Mouse (Mus musculus) forebrain, embryonic 14.5 days (tissue): ENCODE measurements around the gene Cpm. TPM values are rescaled to one million over a fixed set of nuclear protein-coding genes. Genes with fewer than 3 reads are reported as not detected.
A peak's percentile ranks its signal among the peaks of the same experiment; 100 is the strongest.

Source experiments
- ATAC-seq: fragments of 200-750 bp; cut with Nextera tagmentation; 2 replicates; pipeline ENCODE4 v1.8.0; 2017; ENCODE audit warnings: mild to moderate bottlenecking, moderate library complexity
- DNase-seq: peaks from one replicate; pipeline ENCODE4 v3.0.0-alpha.2; 2015; ENCODE audit warnings: low spot score
- H3K27ac ChIP-seq: fragments of 300-500 bp; sonication (generic); 2 replicates; pipeline ENCODE4 v1.5.1; 2014; ENCODE audit warnings: low read depth, mild to moderate bottlenecking, control low read depth, low read length, moderate library complexity
- H3K27me3 ChIP-seq: fragments of 300-500 bp; sonication (generic); replicated peaks from 2 replicates; pipeline ENCODE4 v1.6.1; 2014; ENCODE audit warnings: low read length, control low read depth, mixed read lengths; ENCODE audit not compliant: control insufficient read depth, insufficient read depth
- H3K36me3 ChIP-seq: fragments of 300-500 bp; sonication (generic); 2 replicates; pipeline ENCODE4 v1.6.1; 2014; ENCODE audit warnings: low read length, control low read depth; ENCODE audit not compliant: control insufficient read depth, insufficient read depth
- H3K4me1 ChIP-seq: fragments of 300-500 bp; sonication (generic); 2 replicates; pipeline ENCODE4 v1.6.1; 2014; ENCODE audit warnings: antibody characterized with exemption, low read length, control low read depth; ENCODE audit not compliant: control insufficient read depth, insufficient read depth
- H3K4me2 ChIP-seq: fragments of 300-500 bp; sonication (generic); 2 replicates; pipeline ENCODE4 v1.6.1; 2014; ENCODE audit warnings: mild to moderate bottlenecking, control low read depth, low read length
- H3K4me3 ChIP-seq: fragments of 300-500 bp; sonication (generic); 2 replicates; pipeline ENCODE4 v1.5.1; 2014; ENCODE audit warnings: low read depth, low read length, control low read depth
- H3K9ac ChIP-seq: fragments of 300-500 bp; sonication (generic); 2 replicates; pipeline ENCODE4 v1.6.1; 2014; ENCODE audit warnings: mild to moderate bottlenecking, low read length, control low read depth, moderate library complexity
- H3K9me3 ChIP-seq: fragments of 300-500 bp; sonication (generic); replicated peaks from 2 replicates; pipeline ENCODE4 v1.6.1; 2016; ENCODE audit warnings: low read length, control low read depth, mixed read lengths; ENCODE audit not compliant: control insufficient read depth
- WGBS: fragments of 180-500 bp; shearing (Covaris S2); extraction: QIAGEN DNeasy Blood & Tissue Kit; methylation state at CpG from one replicate; pipeline ENCODE4 v1.1.7; 2014; 5-methylcytosine and 5-hydroxymethylcytosine counted together
- polyA plus RNA-seq: library from polyadenylated mRNA; unstranded; fragments of >200 nt; fragmentation: Nextera tagmentation; extraction: Ambion mirVana; gene quantifications from 2 replicates; pipeline ENCODE4 v1.2.1, GENCODE M21; 2014

Gene Cpm
- polyA plus RNA-seq, 1 experiment from 2014 or later = 6.1 TPM

DNA sequence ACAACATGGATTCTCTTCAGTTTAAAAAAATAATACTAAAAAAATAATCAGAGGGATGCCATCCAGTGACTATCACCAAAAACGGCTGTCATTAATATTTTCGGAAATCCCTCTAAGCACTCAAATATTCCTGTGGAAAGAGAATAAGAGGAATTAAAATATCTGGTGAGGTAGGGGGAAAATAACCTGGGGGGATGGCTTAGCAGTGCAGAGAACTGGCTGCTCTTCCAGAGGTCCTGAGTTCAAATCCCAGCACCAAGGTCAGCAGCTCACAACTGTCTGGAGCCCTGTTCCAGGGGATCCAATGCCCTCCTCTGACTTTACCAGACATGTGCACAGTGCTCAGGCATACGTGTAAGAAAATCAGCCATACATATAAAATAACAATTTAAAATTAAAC is 37.1 kb downstream of the Cpm start:
- Histone ChIP-seq H3K27me3 (no peaks in the 10 kb centered on the region), H3K4me2 (no peak overlapping the region), H3K9me3 (no peaks in the 10 kb centered on the region), H3K4me1 (no peaks in the 10 kb centered on the region), H3K36me3 (no peaks in the 10 kb centered on the region), H3K27ac (no peak overlapping the region), H3K9ac (no peak overlapping the region), H3K4me3 (no peak overlapping the region)
- 86% methylated on average over 3 of the region's 3 CpGs for WGBS
- ATAC-seq (no peak), DNase-seq (no peak)

DNA sequence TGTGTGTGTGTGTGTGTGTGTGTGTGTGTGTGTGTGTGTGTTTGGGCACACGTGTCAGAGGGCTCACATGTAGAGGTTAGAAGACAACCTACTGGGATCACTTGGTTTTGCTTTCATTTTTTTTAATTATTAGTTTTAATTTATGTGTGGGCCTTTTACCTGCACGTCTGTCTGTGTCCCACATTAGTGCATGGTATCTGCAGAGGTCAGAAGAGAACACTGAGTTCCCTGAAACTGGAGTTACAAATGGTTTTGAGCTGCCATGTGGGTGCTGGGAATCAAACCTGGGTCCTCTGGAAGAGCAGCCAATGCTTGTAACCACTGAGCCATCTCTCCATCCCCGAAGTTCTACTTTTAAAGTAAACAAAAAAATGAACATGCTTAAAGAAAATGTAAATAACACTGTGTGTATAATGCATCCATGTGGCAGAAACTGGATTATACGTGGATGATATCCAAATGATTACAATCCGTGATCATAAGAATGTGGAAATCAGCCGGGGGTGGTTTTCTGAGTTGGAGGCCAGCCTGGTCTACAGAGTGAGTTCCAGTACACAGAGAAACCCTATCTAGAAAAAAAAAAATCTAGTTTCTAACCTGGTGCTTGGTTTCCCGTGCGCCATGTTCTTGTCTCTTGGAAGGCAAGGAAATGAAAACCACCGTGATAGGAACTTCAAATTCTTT is 37.8 kb downstream of the Cpm start:
- H3K9ac ChIP-seq = no peak overlapping the region
- H3K27ac ChIP-seq = no peak overlapping the region
- H3K27me3 ChIP-seq = no peaks in the 10 kb centered on the region
- WGBS = 89% methylated on average over 9 of the region's 9 CpGs
- H3K4me1 ChIP-seq = no peaks in the 10 kb centered on the region
- no peaks in the 10 kb centered on the region for H3K9me3 ChIP-seq
- no peak overlapping the region for H3K4me2 ChIP-seq
- no peaks in the 10 kb centered on the region for H3K36me3 ChIP-seq
- no peak overlapping the region for H3K4me3 ChIP-seq
- DNase-seq (no peak), ATAC-seq (no peak)

DNA sequence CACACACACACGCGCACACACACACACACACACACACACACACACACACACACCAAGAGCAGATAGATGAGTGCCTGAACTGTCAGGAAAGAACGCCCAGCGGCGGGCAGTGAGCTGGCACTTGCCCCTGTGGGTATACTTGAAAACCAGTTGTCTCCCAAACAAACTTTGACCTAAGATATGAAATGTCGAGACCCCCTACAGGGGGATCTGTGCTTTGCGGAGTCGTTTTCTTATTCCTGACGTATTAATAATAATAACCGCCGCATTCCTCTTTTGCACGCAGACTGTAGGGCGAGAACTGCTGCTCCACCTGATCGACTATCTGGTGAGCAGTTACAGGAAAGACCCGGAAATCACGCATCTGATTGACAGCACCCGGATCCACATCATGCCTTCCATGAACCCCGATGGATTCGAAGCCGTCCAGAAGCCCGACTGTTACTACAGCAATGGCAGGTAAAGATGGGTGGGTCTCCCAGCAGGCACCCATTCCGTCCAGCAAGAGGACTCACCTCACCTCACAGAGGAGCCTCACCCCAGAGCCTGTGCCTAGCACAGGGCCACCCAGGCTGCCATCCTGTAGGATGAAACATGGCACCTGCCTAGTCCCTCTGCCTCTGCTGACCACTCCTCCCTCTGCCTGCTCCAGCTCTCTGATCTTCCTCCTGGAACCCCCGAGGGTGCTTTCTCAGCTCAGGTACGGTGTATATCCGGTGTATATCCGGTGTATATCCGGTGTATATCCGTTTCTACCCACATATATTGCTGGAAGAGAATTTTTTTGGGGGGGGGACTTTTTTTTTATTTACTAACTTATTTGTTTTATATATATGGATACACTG is 38.6 kb downstream of the Cpm start:
- no peak for ATAC-seq
- no peaks in the 10 kb centered on the region for H3K4me1 ChIP-seq
- H3K36me3 ChIP-seq = no peaks in the 10 kb centered on the region
- no peak overlapping the region for H3K4me2 ChIP-seq
- no peak for DNase-seq
- no peak overlapping the region for H3K9ac ChIP-seq
- no peaks in the 10 kb centered on the region for H3K9me3 ChIP-seq
- 93% methylated on average over 28 of the region's 28 CpGs for WGBS
- no peak overlapping the region for H3K27ac ChIP-seq
- H3K27me3 ChIP-seq = no peaks in the 10 kb centered on the region
- H3K4me3 ChIP-seq = no peak overlapping the region

- DNase-seq = no peak
- Histone ChIP-seq H3K9me3 (no peaks in the 10 kb centered on the region), H3K4me1 (no peaks in the 10 kb centered on the region), H3K9ac (no peak overlapping the region), H3K4me2 (no peak overlapping the region), H3K4me3 (no peak overlapping the region), H3K27me3 (no peaks in the 10 kb centered on the region), H3K27ac (no peak overlapping the region), H3K36me3 (no peaks in the 10 kb centered on the region)
- 90% methylated on average over 10 of the region's 10 CpGs for WGBS
- ATAC-seq = no peak
Measured at GRCm38 (mm10) chr10:117668546-117669300, 39.4 kb downstream of the Cpm start.

- Histone ChIP-seq H3K4me2 (no peak overlapping the region), H3K4me1 (no peaks in the 10 kb centered on the region), H3K27me3 (no peaks in the 10 kb centered on the region), H3K9ac (no peak overlapping the region), H3K9me3 (no peaks in the 10 kb centered on the region), H3K4me3 (no peak overlapping the region), H3K27ac (no peak overlapping the region), H3K36me3 (no peaks in the 10 kb centered on the region)
- 75% methylated on average over 10 of the region's 10 CpGs for WGBS
- ATAC-seq (no peak), DNase-seq (peak; percentile 8)
Measured at GRCm38 (mm10) chr10:117669449-117670090, 40.3 kb downstream of the Cpm start.

DNA sequence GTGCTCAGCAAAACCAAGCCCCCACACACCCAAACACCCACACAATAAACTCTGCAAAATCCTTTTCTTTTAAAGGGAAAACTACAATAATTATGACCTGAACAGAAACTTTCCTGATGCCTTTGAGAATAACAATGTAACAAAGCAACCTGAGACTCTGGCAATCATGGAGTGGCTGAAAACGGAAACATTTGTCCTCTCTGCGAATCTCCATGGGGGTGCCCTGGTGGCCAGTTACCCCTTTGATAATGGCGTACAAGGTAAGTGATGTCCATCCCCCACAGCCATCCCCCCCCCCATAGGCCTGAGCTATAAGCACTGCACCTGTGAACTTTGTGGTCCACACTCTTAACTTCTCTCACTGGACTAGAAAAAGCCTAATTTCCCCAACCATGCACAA is 40.8 kb downstream of the Cpm start:
- Histone ChIP-seq H3K4me2 (no peak overlapping the region), H3K9me3 (no peaks in the 10 kb centered on the region), H3K4me1 (no peaks in the 10 kb centered on the region), H3K9ac (no peak overlapping the region), H3K27me3 (no peaks in the 10 kb centered on the region), H3K27ac (no peak overlapping the region), H3K4me3 (no peak overlapping the region), H3K36me3 (no peaks in the 10 kb centered on the region)
- ATAC-seq (no peak), DNase-seq (no peak)
- WGBS = 59% methylated on average over 3 of the region's 3 CpGs

DNA sequence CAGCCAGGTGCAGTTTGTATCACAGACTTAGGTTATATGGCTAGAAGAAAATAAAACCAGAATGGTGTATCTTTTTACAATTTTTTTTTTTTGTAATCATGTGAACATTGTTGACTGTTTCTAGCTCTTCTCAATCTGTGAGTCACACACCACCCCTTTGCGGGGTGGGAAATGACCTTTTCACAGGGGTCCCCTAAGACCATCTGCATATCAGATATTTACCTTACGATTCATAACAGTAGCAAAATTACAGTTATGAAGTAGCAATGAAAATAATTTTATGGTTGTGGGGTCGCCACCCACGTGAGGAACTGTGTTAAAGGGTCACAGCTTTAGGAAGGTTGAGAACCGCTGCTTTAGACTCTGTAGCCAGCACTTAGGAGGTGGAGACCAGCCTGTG is 41.5 kb downstream of the Cpm start:
- WGBS = 90% methylated on average over 5 of the region's 5 CpGs
- DNase-seq = no peak
- H3K4me3 ChIP-seq = no peak overlapping the region
- H3K9me3 ChIP-seq = no peaks in the 10 kb centered on the region
- no peak overlapping the region for H3K9ac ChIP-seq
- no peak overlapping the region for H3K27ac ChIP-seq
- H3K4me1 ChIP-seq = peaks cover 3% of the 10 kb centered on the region; the same call in 1 of the 2 replicates
- no peak overlapping the region for H3K4me2 ChIP-seq
- no peaks in the 10 kb centered on the region for H3K36me3 ChIP-seq
- no peak for ATAC-seq
- no peaks in the 10 kb centered on the region for H3K27me3 ChIP-seq

DNA sequence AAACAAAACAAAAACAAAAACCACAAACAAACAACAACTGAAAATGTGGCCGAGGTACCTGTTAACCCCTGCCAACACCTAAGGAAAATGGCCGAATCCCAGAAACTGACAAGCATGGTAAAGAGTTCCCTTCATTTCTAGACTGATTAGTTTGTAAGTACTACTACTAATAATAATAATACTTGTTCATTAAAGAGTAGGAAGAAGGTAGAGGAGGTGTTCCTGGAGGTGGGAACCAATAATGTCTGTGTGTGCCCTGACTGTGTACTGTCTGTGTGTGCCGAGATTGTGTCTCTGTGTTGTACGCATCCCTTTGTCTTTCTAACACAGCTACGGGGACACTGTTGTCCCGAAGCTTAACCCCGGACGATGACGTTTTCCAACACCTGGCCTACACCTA is 42.0 kb downstream of the Cpm start:
- no peaks in the 10 kb centered on the region for H3K27me3 ChIP-seq
- no peak overlapping the region for H3K9ac ChIP-seq
- WGBS = 86% methylated on average over 9 of the region's 9 CpGs
- no peak overlapping the region for H3K4me3 ChIP-seq
- no peak overlapping the region for H3K27ac ChIP-seq
- no peaks in the 10 kb centered on the region for H3K9me3 ChIP-seq
- H3K4me2 ChIP-seq = no peak overlapping the region
- DNase-seq = no peak
- H3K36me3 ChIP-seq = no peaks in the 10 kb centered on the region
- ATAC-seq = no peak
- peaks cover 3% of the 10 kb centered on the region; the same call in 1 of the 2 replicates for H3K4me1 ChIP-seq
